In genomic region chr5:73887306-73887958, GRCm38 (mm10) we compare ENCODE assay signal across 20 mouse cellular contexts.
A peak's percentile ranks its signal among the peaks of the same experiment; 100 is the strongest.
DNase-seq lines count a peak whose midpoint lies in the region; ATAC-seq and TF ChIP-seq lines count a peak whose summit lies in the region.
"Had no signal": no experiment of that assay in that cellular context is flagged by ENCODE, and none has a peak within 500 bp of the region (broad histone marks: within the 10 kb centered on the region; RNA-seq: fewer than 3 reads in every experiment).

No protein-coding gene starts in this region.

- TF ChIP-seq CTCF in forebrain, postnatal 0 days (IDR thresholded peaks at IDR 0.05; ENCODE audit: low read depth) = no peak
- TF ChIP-seq CTCF in kidney, adult 2 months (conservative IDR thresholded peaks at IDR 0.05; ENCODE audit: insufficient read depth, insufficient read length, low read depth, low read length) = no peak

- 51% methylated on average over 8 of the region's 8 CpGs for WGBS in forebrain, postnatal 0 days
- 83% methylated on average over 8 of the region's 8 CpGs for WGBS in forebrain, embryonic 10.5 days
- WGBS in kidney, adult 2 months = 92% methylated on average over 8 of the region's 8 CpGs

- H3K4me2 ChIP-seq in forebrain, postnatal 0 days (ENCODE audit: low read depth) = no peak overlapping the region
- H3K4me2 ChIP-seq: heart, embryonic 12.5 days; hindbrain, embryonic 14.5 days; intestine, embryonic 15.5 days had no signal

- H3K9ac ChIP-seq in forebrain, postnatal 0 days = no peak overlapping the region
- H3K9ac ChIP-seq: heart, embryonic 12.5 days; hindbrain, embryonic 14.5 days; intestine, embryonic 15.5 days had no signal

- ATAC-seq in forebrain, postnatal 0 days = peak; percentile 54; the same call in 1 of the 2 replicates
- no peak for ATAC-seq in activated CD4-positive, CD25-positive, alpha-beta regulatory T cell, adult 4 months
- ATAC-seq: CD4-positive, CD25-positive, alpha-beta regulatory T cell, adult 4 months; forebrain, embryonic 14.5 days; intestine, embryonic 15.5 days had no signal

- no peaks in the 10 kb centered on the region for H3K9me3 ChIP-seq in forebrain, postnatal 0 days (ENCODE audit: low read length)
- H3K9me3 ChIP-seq in forebrain, embryonic 10.5 days = peaks cover 3% of the 10 kb centered on the region; the same call in 1 of the 2 replicates
- H3K9me3 ChIP-seq: heart, embryonic 12.5 days; hindbrain, embryonic 10.5 days; intestine, embryonic 15.5 days had no signal

- peak; percentile 24 for DNase-seq in forebrain, postnatal 0 days
- DNase-seq in forebrain, embryonic 10.5 days (ENCODE audit: extremely low spot score, low spot score) = no peak
- peak; percentile 58 for DNase-seq in layer of hippocampus, adult 9-11 months
- no peak for DNase-seq in layer of hippocampus, adult 9-10 months (ENCODE audit: low spot score)
- peak; percentile 43 for DNase-seq in brain, adult 2 months (ENCODE audit: low read depth, low spot score)
- no peak for DNase-seq in kidney, adult 2 months
- DNase-seq: adrenal gland, postnatal 14 days; B cell, adult 2 months; cerebellum, adult 2 months; cerebellum, postnatal 10 days; gastrocnemius, postnatal 10 days; heart, adult 2 months had no signal

- no peaks in the 10 kb centered on the region for H3K4me1 ChIP-seq in forebrain, postnatal 0 days (ENCODE audit: insufficient read depth)
- 0 out of 2 replicates have a peak, but pooled peaks cover 7% of the 10 kb centered on the region for H3K4me1 ChIP-seq in forebrain, embryonic 10.5 days
- H3K4me1 ChIP-seq in kidney, adult 2 months (ENCODE audit: control insufficient read depth, insufficient read depth, low read length) = no peaks in the 10 kb centered on the region
- H3K4me1 ChIP-seq: heart, embryonic 12.5 days; intestine, embryonic 15.5 days had no signal

- H3K27me3 ChIP-seq in forebrain, postnatal 0 days (ENCODE audit: insufficient read depth, low read length) = no peaks in the 10 kb centered on the region
- no peaks in the 10 kb centered on the region for H3K27me3 ChIP-seq in forebrain, embryonic 10.5 days (ENCODE audit: poor library complexity, severe bottlenecking)
- H3K27me3 ChIP-seq in kidney, adult 2 months (replicated peaks; ENCODE audit: control insufficient read depth, insufficient read depth, low read length) = no peaks in the 10 kb centered on the region
- H3K27me3 ChIP-seq: heart, embryonic 12.5 days; intestine, embryonic 15.5 days had no signal

- TF ChIP-seq POLR2A in kidney, adult 2 months (IDR thresholded peaks at IDR 0.05; ENCODE audit: low read depth, low read length) = no peak

- no peaks in the 10 kb centered on the region for H3K36me3 ChIP-seq in forebrain, postnatal 0 days (ENCODE audit: insufficient read depth)
- no peaks in the 10 kb centered on the region for H3K36me3 ChIP-seq in forebrain, embryonic 10.5 days (replicated peaks)
- no peaks in the 10 kb centered on the region for H3K36me3 ChIP-seq in kidney, adult 2 months (ENCODE audit: control insufficient read depth, insufficient read depth, low read length)
- H3K36me3 ChIP-seq: embryonic facial prominence, embryonic 10.5 days; heart, embryonic 12.5 days; hindbrain, embryonic 10.5 days; intestine, embryonic 15.5 days had no signal

- no peak overlapping the region for H3K4me3 ChIP-seq in forebrain, postnatal 0 days (ENCODE audit: low read depth, low read length)
- no peak overlapping the region for H3K4me3 ChIP-seq in forebrain, embryonic 10.5 days
- H3K4me3 ChIP-seq in kidney, adult 2 months (ENCODE audit: insufficient read depth, low read depth, low read length) = no peak overlapping the region
- H3K4me3 ChIP-seq: embryonic facial prominence, embryonic 10.5 days; heart, adult 2 months; heart, embryonic 12.5 days; hindbrain, embryonic 10.5 days; intestine, embryonic 15.5 days had no signal

- no peak overlapping the region for H3K27ac ChIP-seq in forebrain, postnatal 0 days (ENCODE audit: low read depth, low read length)
- no peak overlapping the region for H3K27ac ChIP-seq in forebrain, embryonic 10.5 days
- no peak overlapping the region for H3K27ac ChIP-seq in kidney, adult 2 months (ENCODE audit: insufficient read depth, low read depth, low read length)
- H3K27ac ChIP-seq: embryonic facial prominence, embryonic 10.5 days; heart, adult 2 months; hindbrain, embryonic 10.5 days; hindbrain, embryonic 14.5 days; intestine, embryonic 15.5 days had no signal

Comparison
In these comparisons a context has a peak if more than half of its experiments do, and no peak if none do; other contexts are left out.
1. DNase-seq: peak in forebrain, postnatal 0 days (single experiment), layer of hippocampus, adult 9-11 months (single experiment) and brain, adult 2 months (single experiment); none in forebrain, embryonic 10.5 days (single experiment), layer of hippocampus, adult 9-10 months (single experiment) and kidney, adult 2 months (single experiment).